Mouse (Mus musculus) liver, adult 2 months (tissue): ENCODE measurements around the gene Podn. TPM values are rescaled to one million over a fixed set of nuclear protein-coding genes. Genes with fewer than 3 reads are reported as not detected.

Experiments used
- DNase-seq: peaks from one replicate; pipeline ENCODE4 v3.0.0-alpha.2; 2011; ENCODE audit warnings: low read depth, low spot score; ENCODE audit errors: extremely low read depth
- H3K27ac ChIP-seq: fragments of 200-500 bp; replicated peaks from 2 replicates; pipeline ENCODE4 v1.5.1; 2012; ENCODE audit warnings: low read depth, mild to moderate bottlenecking, control low read depth, inconsistent platforms, low read length; ENCODE audit not compliant: insufficient read depth
- H3K27me3 ChIP-seq: fragments of 200-500 bp; 2 replicates; pipeline ENCODE4 v1.6.1; 2012; ENCODE audit warnings: mild to moderate bottlenecking, moderate library complexity, low read length, inconsistent platforms; ENCODE audit not compliant: control insufficient read depth, insufficient read depth
- H3K36me3 ChIP-seq: fragments of 200-500 bp; 2 replicates; pipeline ENCODE4 v1.6.1; 2012; ENCODE audit warnings: low read length, inconsistent platforms; ENCODE audit not compliant: control insufficient read depth, insufficient read depth
- H3K4me1 ChIP-seq: fragments of 200-500 bp; 2 replicates; pipeline ENCODE4 v1.6.1; 2011; ENCODE audit warnings: low read length; ENCODE audit not compliant: control insufficient read depth, insufficient read depth
- H3K4me3 ChIP-seq: fragments of 200-500 bp; 2 replicates; pipeline ENCODE4 v1.5.1; 2011; ENCODE audit warnings: low read depth, mild to moderate bottlenecking, control low read depth, low read length, moderate library complexity; ENCODE audit not compliant: insufficient read depth
- H3K79me2 ChIP-seq: fragments of 200-500 bp; 2 replicates; pipeline ENCODE4 v1.6.1; 2012; ENCODE audit warnings: inconsistent platforms, mild to moderate bottlenecking, low read length, moderate library complexity; ENCODE audit not compliant: control insufficient read depth, insufficient read depth
- H3K9ac ChIP-seq: fragments of 200-500 bp; 2 replicates; pipeline ENCODE4 v1.6.1; 2012; ENCODE audit warnings: low read depth, mild to moderate bottlenecking, control low read depth, inconsistent platforms, low read length
- CTCF ChIP-seq: fragments of 200-500 bp; IDR thresholded peaks from 2 replicates; pipeline ENCODE4 v1.5.1; 2011; ENCODE audit warnings: low read depth, low read length, control low read depth
- POLR2A ChIP-seq: fragments of 200-500 bp; IDR thresholded peaks from 2 replicates; pipeline ENCODE4 v1.6.1; 2011; ENCODE audit warnings: low read length, control low read depth; ENCODE audit not compliant: insufficient read depth; ENCODE audit errors: extremely low read depth
- WGBS: fragments of 180-500 bp; shearing (Covaris S2); methylation state at CpG from one replicate; pipeline ENCODE4 v1.1.7; 2018; 5-methylcytosine and 5-hydroxymethylcytosine counted together
- polyA plus RNA-seq: library from polyadenylated mRNA; depleted of rRNA; stranded (reverse); fragments of >200 nt; gene quantifications from 2 replicates; pipeline ENCODE4 v1.2.3, GENCODE M21; 2012
- total RNA-seq: library from RNA; depleted of rRNA; stranded (reverse); fragments of >200 nt; gene quantifications from 2 replicates; pipeline ENCODE4 v1.2.3, GENCODE M21; 2014

Podn gene
- total and polyA plus RNA-seq, 2 experiments = 1.9 to 3.8 TPM

- Histone ChIP-seq H3K79me2 (no peaks in the 10 kb centered on the region), H3K4me3 (no peak overlapping the region), H3K27ac (no peak overlapping the region), H3K36me3 (no peaks in the 10 kb centered on the region), H3K27me3 (no peaks in the 10 kb centered on the region), H3K9ac (no peak overlapping the region), H3K4me1 (no peaks in the 10 kb centered on the region)
- TF ChIP-seq CTCF = no peak
- no peak for DNase-seq
- 85% methylated on average over 1 of the region's 1 CpGs for WGBS
Observed at GRCm38 (mm10) chr4:107983717-107984116, 112.5 kb downstream of the Podn start.

- no peak for TF ChIP-seq CTCF
- TF ChIP-seq POLR2A = no peak
- H3K4me1 ChIP-seq = no peaks in the 10 kb centered on the region
- H3K79me2 ChIP-seq = no peaks in the 10 kb centered on the region
- no peak overlapping the region for H3K9ac ChIP-seq
- no peaks in the 10 kb centered on the region for H3K36me3 ChIP-seq
- H3K27me3 ChIP-seq = no peaks in the 10 kb centered on the region
- H3K4me3 ChIP-seq = no peak overlapping the region
- WGBS = 87% methylated on average over 6 of the region's 6 CpGs
- no peak for DNase-seq
- H3K27ac ChIP-seq = no peak overlapping the region
Observed at GRCm38 (mm10) chr4:107980002-107980600, 116.1 kb downstream of the Podn start.

GRCm38 (mm10) chr4:107979530-107979929, 116.7 kb downstream of the Podn start:
- Histone ChIP-seq H3K27ac (no peak overlapping the region), H3K4me3 (no peak overlapping the region), H3K79me2 (no peaks in the 10 kb centered on the region), H3K27me3 (no peaks in the 10 kb centered on the region), H3K9ac (no peak overlapping the region), H3K36me3 (no peaks in the 10 kb centered on the region), H3K4me1 (no peaks in the 10 kb centered on the region)
- WGBS = 49% methylated on average over 2 of the region's 2 CpGs
- TF ChIP-seq POLR2A (no peak), CTCF (no peak)
- DNase-seq = no peak

- WGBS = 62% methylated on average over 4 of the region's 4 CpGs
- H3K4me1 ChIP-seq = no peaks in the 10 kb centered on the region
- no peak for DNase-seq
- no peaks in the 10 kb centered on the region for H3K79me2 ChIP-seq
- no peaks in the 10 kb centered on the region for H3K36me3 ChIP-seq
- no peak overlapping the region for H3K27ac ChIP-seq
- H3K9ac ChIP-seq = no peak overlapping the region
- TF ChIP-seq POLR2A (no peak), CTCF (no peak)
- H3K4me3 ChIP-seq = no peak overlapping the region
- no peaks in the 10 kb centered on the region for H3K27me3 ChIP-seq
Observed at GRCm38 (mm10) chr4:107977593-107977992, 118.7 kb downstream of the Podn start.

- Histone ChIP-seq H3K4me3 (no peak overlapping the region), H3K9ac (no peak overlapping the region), H3K4me1 (no peaks in the 10 kb centered on the region), H3K27me3 (no peaks in the 10 kb centered on the region), H3K36me3 (no peaks in the 10 kb centered on the region), H3K27ac (no peak overlapping the region), H3K79me2 (no peaks in the 10 kb centered on the region)
- no peak for DNase-seq
- TF ChIP-seq POLR2A (no peak), CTCF (no peak)
- 73% methylated on average over 7 of the region's 7 CpGs for WGBS
Observed at GRCm38 (mm10) chr4:107975004-107975403, 121.2 kb downstream of the Podn start.

- Histone ChIP-seq H3K79me2 (no peaks in the 10 kb centered on the region), H3K27me3 (no peaks in the 10 kb centered on the region), H3K4me1 (no peaks in the 10 kb centered on the region), H3K4me3 (no peak overlapping the region), H3K9ac (no peak overlapping the region), H3K36me3 (no peaks in the 10 kb centered on the region), H3K27ac (no peak overlapping the region)
- no peak for TF ChIP-seq CTCF
- no peak for TF ChIP-seq POLR2A
- no peak for DNase-seq
- WGBS = 90% methylated on average over 11 of the region's 11 CpGs
Observed at GRCm38 (mm10) chr4:107974527-107974926, 121.7 kb downstream of the Podn start.
